Mouse (Mus musculus): Measurements from ENCODE around the gene Tstd1. TPM values are rescaled to one million over a fixed set of nuclear protein-coding genes. Genes with fewer than 3 reads are reported as not detected.

The Tstd1 gene
- 3.1 TPM for polyA plus RNA-seq (2014; fragmentation: Illumina TruSeq; extraction: RNeasy Lipid Tissue Mini Kit (QIAGEN cat#74804); ENCODE audit: low replicate concordance)

GRCm38 (mm10) chr1:171418660-171419059 is at the start of gene Tstd1:
Gene Tstd1, plus strand, starts transcription at chr1:171418872.

GRCm38 (mm10) chr1:171369845-171370556 is 48.7 kb upstream of the Tstd1 start, which contains the start of gene Nectin4:
Gene Nectin4, plus strand, starts transcription at chr1:171370099.

GRCm38 (mm10) chr1:171388376-171389102 is 30.1 kb upstream of the Tstd1 start, which contains the start of gene Arhgap30:
Gene Arhgap30, plus strand, starts transcription at chr1:171388954.

GRCm38 (mm10) chr1:171410947-171411484 is 7.7 kb upstream of the Tstd1 start, which contains the start of gene Usf1:
Gene Usf1, plus strand, starts transcription at chr1:171411313.

GRCm38 (mm10) chr1:171437264-171438013 is 18.8 kb downstream of the Tstd1 start, which contains the start of gene F11r:
Gene F11r, plus strand, starts transcription at chr1:171437535.

Other genes starting within 250 kb of the Tstd1 start
- gene Pcp4l1, start 222.6 kb upstream of the Tstd1 start, polyA plus RNA-seq (2014; fragmentation: Illumina TruSeq; extraction: RNeasy Lipid Tissue Mini Kit (QIAGEN cat#74804); ENCODE audit: low replicate concordance): 13.4 TPM
- gene Nr1i3, start 204.9 kb upstream of the Tstd1 start, polyA plus RNA-seq (2014; fragmentation: Illumina TruSeq; extraction: RNeasy Lipid Tissue Mini Kit (QIAGEN cat#74804); ENCODE audit: low replicate concordance): 16.9 TPM
- 5.1 TPM for gene Tomm40l, start 196.4 kb upstream of the Tstd1 start, polyA plus RNA-seq (2014; fragmentation: Illumina TruSeq; extraction: RNeasy Lipid Tissue Mini Kit (QIAGEN cat#74804); ENCODE audit: low replicate concordance)
- gene Apoa2, start 193.8 kb upstream of the Tstd1 start, polyA plus RNA-seq (2014; fragmentation: Illumina TruSeq; extraction: RNeasy Lipid Tissue Mini Kit (QIAGEN cat#74804); ENCODE audit: low replicate concordance): 4.2 TPM
- 41.4 TPM for gene Fcer1g, start 184.5 kb upstream of the Tstd1 start, polyA plus RNA-seq (2014; fragmentation: Illumina TruSeq; extraction: RNeasy Lipid Tissue Mini Kit (QIAGEN cat#74804); ENCODE audit: low replicate concordance)
- gene Adamts4, start 168.5 kb upstream of the Tstd1 start, polyA plus RNA-seq (2014; fragmentation: Illumina TruSeq; extraction: RNeasy Lipid Tissue Mini Kit (QIAGEN cat#74804); ENCODE audit: low replicate concordance): 1.5 TPM
- 44.8 TPM for gene Ndufs2, start 167.5 kb upstream of the Tstd1 start, polyA plus RNA-seq (2014; fragmentation: Illumina TruSeq; extraction: RNeasy Lipid Tissue Mini Kit (QIAGEN cat#74804); ENCODE audit: low replicate concordance)
- gene B4galt3, start 148.5 kb upstream of the Tstd1 start, polyA plus RNA-seq (2014; fragmentation: Illumina TruSeq; extraction: RNeasy Lipid Tissue Mini Kit (QIAGEN cat#74804); ENCODE audit: low replicate concordance): 8.8 TPM
- gene Ppox, start 137.7 kb upstream of the Tstd1 start, polyA plus RNA-seq (2014; fragmentation: Illumina TruSeq; extraction: RNeasy Lipid Tissue Mini Kit (QIAGEN cat#74804); ENCODE audit: low replicate concordance): 6.8 TPM
- gene Usp21, start 130.9 kb upstream of the Tstd1 start, polyA plus RNA-seq (2014; fragmentation: Illumina TruSeq; extraction: RNeasy Lipid Tissue Mini Kit (QIAGEN cat#74804); ENCODE audit: low replicate concordance): 15.5 TPM
- 59.2 TPM for gene Ufc1, start 123.8 kb upstream of the Tstd1 start, polyA plus RNA-seq (2014; fragmentation: Illumina TruSeq; extraction: RNeasy Lipid Tissue Mini Kit (QIAGEN cat#74804); ENCODE audit: low replicate concordance)
- 13.8 TPM for gene Dedd, start 89.7 kb upstream of the Tstd1 start, polyA plus RNA-seq (2014; fragmentation: Illumina TruSeq; extraction: RNeasy Lipid Tissue Mini Kit (QIAGEN cat#74804); ENCODE audit: low replicate concordance)
- gene Nit1, start 73.2 kb upstream of the Tstd1 start, polyA plus RNA-seq (2014; fragmentation: Illumina TruSeq; extraction: RNeasy Lipid Tissue Mini Kit (QIAGEN cat#74804); ENCODE audit: low replicate concordance): 20.1 TPM
- 12.8 TPM for gene Pfdn2, start 73.2 kb upstream of the Tstd1 start, polyA plus RNA-seq (2014; fragmentation: Illumina TruSeq; extraction: RNeasy Lipid Tissue Mini Kit (QIAGEN cat#74804); ENCODE audit: low replicate concordance)
- not detected for gene Klhdc9, start 58.1 kb upstream of the Tstd1 start, polyA plus RNA-seq (2014; fragmentation: Illumina TruSeq; extraction: RNeasy Lipid Tissue Mini Kit (QIAGEN cat#74804); ENCODE audit: low replicate concordance)
- gene Nectin4, start 48.8 kb upstream of the Tstd1 start, polyA plus RNA-seq (2014; fragmentation: Illumina TruSeq; extraction: RNeasy Lipid Tissue Mini Kit (QIAGEN cat#74804); ENCODE audit: low replicate concordance): not detected
- 9.9 TPM for gene Arhgap30, start 29.9 kb upstream of the Tstd1 start, polyA plus RNA-seq (2014; fragmentation: Illumina TruSeq; extraction: RNeasy Lipid Tissue Mini Kit (QIAGEN cat#74804); ENCODE audit: low replicate concordance)
- not detected for gene Usf1, start 7.6 kb upstream of the Tstd1 start, polyA plus RNA-seq (2014; fragmentation: Illumina TruSeq; extraction: RNeasy Lipid Tissue Mini Kit (QIAGEN cat#74804); ENCODE audit: low replicate concordance)
- 54.7 TPM for gene F11r, start 18.7 kb downstream of the Tstd1 start, polyA plus RNA-seq (2014; fragmentation: Illumina TruSeq; extraction: RNeasy Lipid Tissue Mini Kit (QIAGEN cat#74804); ENCODE audit: low replicate concordance)
- gene Alyref2, start 84.6 kb downstream of the Tstd1 start, polyA plus RNA-seq (2014; fragmentation: Illumina TruSeq; extraction: RNeasy Lipid Tissue Mini Kit (QIAGEN cat#74804); ENCODE audit: low replicate concordance): 5.0 TPM
- 397 TPM for gene Itln1, start 116.4 kb downstream of the Tstd1 start, polyA plus RNA-seq (2014; fragmentation: Illumina TruSeq; extraction: RNeasy Lipid Tissue Mini Kit (QIAGEN cat#74804); ENCODE audit: low replicate concordance)
- gene Cd244a, start 140.3 kb downstream of the Tstd1 start, polyA plus RNA-seq (2014; fragmentation: Illumina TruSeq; extraction: RNeasy Lipid Tissue Mini Kit (QIAGEN cat#74804); ENCODE audit: low replicate concordance): 11.3 TPM
- 3.3 TPM for gene Ly9, start 188.5 kb downstream of the Tstd1 start, polyA plus RNA-seq (2014; fragmentation: Illumina TruSeq; extraction: RNeasy Lipid Tissue Mini Kit (QIAGEN cat#74804); ENCODE audit: low replicate concordance)
- gene Slamf7, start 234.2 kb downstream of the Tstd1 start, polyA plus RNA-seq (2014; fragmentation: Illumina TruSeq; extraction: RNeasy Lipid Tissue Mini Kit (QIAGEN cat#74804); ENCODE audit: low replicate concordance): 4.6 TPM

Data from small intestine, adult 10 weeks (tissue).